Mouse (Mus musculus): ENCODE results near the gene Gm5414.

Gene Gm5414

DNA sequence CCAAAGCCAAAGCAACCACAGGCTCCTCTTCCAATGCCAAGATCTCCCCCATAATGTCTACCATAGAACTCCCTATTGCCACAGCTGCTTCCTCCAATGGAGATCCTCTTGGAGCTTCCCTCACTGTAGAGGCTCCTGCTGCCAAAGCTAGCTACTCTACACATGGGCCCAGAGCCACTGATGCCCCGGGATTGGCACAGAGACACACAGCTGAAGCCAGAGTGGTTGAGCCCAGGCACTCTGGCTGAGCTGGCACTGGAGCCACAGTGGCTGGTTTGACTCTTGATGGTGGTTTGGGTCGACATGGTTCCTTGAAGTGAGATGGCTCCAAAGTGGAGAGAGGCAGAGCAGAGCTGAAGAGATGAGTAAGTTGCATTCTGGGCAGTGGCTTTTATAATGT, at the start of gene Gm5414:
Gm5414 (minus strand) TSS at position 305 of the 400 bp plus-strand sequence.
- ATAC-seq (ENCODE audit: low TSS enrichment), result no peak

DNA sequence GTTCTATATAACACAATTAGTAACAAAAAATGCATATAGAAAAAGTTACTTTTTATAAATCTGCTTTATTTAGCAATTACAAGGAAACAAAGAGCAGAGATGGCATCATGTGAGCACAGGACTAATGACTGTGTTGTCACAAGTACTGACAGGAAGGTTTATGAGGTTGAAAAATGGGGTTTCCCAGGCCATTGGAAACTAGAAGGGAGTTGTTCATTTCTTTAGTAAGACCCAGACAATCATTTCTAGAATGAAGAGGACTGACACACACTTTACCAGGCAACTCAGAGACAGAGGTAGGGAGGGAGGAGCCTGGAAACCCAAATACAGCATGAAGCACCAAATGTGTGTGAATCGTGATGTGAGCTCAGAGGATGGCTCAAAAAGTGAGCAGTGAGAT, 48.0 kb upstream of the Gm5414 start:
- no peak for ATAC-seq (ENCODE audit: low TSS enrichment)

DNA sequence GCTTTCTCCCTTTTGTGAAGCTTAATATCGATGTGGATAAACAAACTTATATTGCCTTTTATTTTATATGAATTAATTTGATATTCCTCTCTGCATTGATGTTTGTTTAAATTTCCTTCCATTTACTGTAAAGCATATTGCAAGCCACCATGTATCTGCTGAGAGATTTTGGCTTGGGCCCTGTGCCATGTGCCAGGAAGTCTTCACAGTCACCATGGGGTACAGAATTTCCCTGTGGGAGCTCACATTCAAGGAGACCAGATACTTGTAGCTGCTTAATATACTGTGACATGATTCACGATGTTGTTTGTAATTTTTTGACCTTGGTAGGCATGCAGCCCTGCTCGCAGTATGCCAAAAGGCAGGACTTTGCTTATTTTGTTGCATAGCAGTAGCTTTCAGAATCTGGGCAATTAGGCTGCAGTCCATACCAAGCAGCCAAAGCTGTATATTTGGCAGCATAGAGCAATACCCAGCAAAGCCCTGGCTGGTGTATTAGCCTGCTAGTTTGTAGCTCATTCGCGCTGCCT, 24.8 kb upstream of the Gm5414 start:
- ATAC-seq (ENCODE audit: low TSS enrichment), result no peak

DNA sequence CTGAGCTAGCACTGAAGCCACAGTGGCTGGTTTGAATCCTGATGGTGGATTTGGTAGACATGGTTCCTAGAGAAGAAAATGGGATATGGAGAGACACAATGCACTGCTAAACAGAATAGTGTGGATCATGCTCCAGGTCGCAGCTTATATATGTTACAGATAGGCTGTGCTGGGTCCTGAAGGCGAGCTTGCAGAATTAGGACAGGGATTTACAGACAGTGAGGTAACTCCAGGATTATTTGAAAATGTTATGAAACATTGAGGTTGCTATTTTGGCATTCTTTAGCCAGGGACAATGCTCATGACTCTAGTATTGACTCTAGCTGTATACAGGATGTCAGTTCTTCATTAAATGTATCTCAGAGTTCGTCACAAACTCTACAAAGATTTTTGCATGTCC, 19.3 kb upstream of the Gm5414 start, which contains the start of gene Gm5478:
Gm5478 (minus strand) TSS at position 101 of the 400 bp plus-strand sequence.
- ATAC-seq (ENCODE audit: low TSS enrichment), result no peak

DNA sequence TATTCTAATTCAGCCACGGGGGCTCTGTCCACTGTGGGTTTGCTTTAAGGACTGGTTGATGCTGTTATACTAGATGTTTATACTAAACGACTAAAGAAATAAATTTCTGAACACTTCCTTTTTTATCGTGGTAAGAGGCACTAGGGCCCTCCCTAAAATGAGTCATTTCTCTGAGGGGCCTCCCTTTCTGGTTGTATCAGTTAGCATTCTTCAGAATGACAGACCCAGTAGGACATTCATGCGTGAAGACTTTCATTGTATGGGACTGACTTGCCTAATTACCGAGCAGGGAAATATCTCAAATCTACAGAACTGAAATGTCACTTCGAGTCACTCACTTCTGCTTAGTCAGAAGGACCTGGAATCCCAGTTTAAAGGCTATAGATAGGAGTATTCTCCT, 28.9 kb downstream of the Gm5414 start:
- no peak for ATAC-seq (ENCODE audit: low TSS enrichment)

DNA sequence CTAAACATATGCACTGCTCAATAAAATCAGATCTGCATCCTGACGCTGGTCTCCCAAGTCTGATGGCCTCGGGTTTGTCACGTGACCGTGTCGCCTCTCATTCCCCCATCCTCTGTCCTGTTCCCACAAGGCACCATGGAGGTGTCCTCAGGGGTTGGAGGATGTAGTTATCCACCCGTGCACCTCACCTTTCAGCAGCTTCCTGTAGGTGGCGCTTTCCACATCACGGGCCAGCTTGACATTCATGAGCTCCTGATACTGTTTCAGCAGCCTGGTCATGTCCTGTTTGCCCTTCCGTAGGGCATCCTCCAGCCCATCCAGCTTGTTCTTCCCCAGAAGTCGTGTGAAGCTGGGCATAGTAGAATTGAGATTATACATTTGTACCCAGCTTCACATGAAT, 39.8 kb downstream of the Gm5414 start:
- ATAC-seq (ENCODE audit: low TSS enrichment), result no peak

DNA sequence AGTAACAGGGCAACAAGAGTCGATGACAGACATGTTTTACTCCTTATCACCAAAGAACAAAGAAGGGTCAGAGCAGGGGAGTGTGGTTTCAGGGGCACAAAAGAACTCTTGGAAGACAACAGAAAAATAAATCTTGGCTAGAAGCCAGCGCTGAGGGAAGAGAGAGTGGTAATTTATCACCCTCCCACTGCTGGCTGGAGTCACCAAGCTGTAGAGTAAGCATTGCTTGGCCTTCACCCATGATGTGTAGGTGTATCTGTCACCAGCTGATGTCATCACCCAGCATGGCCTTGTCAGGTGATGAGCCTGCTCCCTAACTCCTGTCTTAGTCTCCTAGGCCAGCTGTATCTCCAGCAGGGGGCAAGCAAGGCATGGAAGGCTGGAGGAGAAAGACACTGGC, 43.5 kb downstream of the Gm5414 start:
- no peak for ATAC-seq (ENCODE audit: low TSS enrichment)

DNA sequence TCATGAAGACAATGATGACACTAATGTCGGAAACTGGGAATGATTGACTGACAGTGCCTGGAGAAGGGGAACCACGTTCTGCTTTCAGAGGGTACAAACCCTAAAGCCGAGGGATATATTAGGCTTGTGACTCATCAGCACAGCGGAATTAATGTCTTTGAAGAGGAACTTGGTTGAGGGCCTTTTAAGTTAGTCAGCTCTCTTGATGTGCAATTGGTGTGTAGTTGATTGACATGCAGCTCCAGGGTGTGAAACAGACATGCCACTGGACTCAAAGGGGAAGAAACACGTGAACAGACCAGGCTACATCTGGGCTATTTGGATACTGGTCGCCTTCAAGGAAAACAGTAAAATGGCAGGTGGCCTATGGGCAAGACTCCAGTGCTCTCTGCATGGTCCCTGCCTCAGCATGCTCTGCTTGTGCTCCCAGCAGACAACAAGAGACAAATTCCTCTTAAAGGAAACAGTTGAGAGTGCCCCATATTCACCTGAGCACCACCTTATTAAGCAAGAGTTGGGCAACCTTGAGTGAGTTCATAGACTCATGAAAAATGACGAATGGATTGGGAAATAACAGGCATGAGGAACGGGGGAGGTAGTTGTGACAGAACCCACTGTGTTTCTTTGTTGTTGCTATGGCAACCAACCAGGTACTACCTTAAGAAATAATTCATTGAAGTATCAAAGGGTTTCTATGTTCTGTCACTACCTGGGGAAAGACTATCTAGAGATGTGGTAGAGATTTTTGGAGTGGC, 44.6 kb downstream of the Gm5414 start:
- ATAC-seq (ENCODE audit: low TSS enrichment), result no peak

DNA sequence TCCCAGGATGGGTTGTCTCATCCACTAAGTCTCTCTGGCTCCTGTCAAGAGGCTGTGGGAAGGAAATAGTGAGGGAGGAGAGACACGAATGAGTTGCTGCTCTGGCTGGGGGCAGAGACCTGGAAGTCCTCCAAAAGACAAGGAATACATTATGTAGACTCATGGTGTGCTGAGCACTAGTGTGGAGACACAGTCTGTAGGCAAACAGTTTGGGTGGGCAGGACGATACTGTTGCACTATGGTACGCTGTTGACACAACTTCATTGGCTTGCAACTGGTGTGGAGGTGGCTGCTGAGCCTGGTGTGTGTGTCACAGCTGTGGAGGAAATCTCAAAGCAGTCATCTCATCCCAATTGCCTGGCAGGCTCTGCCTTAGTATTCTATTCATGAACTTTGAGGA, 46.3 kb downstream of the Gm5414 start:
- peak; percentile 67; the same call in 1 of the 2 replicates for ATAC-seq (ENCODE audit: low TSS enrichment)

DNA sequence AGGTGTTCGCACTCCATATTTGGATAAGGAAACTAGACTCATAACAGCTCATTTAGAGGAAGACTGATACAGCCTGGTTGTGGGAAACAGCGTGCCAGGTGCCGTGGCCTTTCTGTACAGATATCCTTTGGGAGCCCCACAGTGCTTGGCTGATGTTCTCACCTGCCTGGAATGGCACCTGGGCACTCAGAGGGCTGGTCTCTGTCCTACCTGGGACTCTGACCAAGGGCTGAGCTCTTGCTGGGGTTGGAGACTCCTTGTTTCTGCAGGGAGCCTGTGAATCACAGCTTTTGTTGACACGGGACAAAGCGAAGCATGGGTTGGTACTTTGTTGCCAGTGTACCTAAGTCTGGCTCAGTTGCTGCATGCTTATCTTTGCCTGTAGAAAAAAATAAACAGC, 52.5 kb downstream of the Gm5414 start:
- no peak for ATAC-seq (ENCODE audit: low TSS enrichment)

All from frontal cortex, adult (tissue).